Mouse (Mus musculus) urinary bladder, adult 2 months (tissue): ENCODE results near the gene Calb2. TPM values are rescaled to one million over a fixed set of nuclear protein-coding genes. Genes with fewer than 3 reads are reported as not detected.

Experiments
- DNase-seq: peaks from one replicate; pipeline ENCODE4 v3.0.0; 2022; ENCODE audit warnings: low spot score
- polyA plus RNA-seq: library from polyadenylated mRNA; depleted of rRNA; stranded (reverse); fragments of >200 nt; gene quantifications from 2 replicates; pipeline ENCODE4 v1.2.3, GENCODE M21; 2012; rRNA removed

Calb2 gene
- polyA plus RNA-seq, 1 experiment = 0.11 TPM

DNA sequence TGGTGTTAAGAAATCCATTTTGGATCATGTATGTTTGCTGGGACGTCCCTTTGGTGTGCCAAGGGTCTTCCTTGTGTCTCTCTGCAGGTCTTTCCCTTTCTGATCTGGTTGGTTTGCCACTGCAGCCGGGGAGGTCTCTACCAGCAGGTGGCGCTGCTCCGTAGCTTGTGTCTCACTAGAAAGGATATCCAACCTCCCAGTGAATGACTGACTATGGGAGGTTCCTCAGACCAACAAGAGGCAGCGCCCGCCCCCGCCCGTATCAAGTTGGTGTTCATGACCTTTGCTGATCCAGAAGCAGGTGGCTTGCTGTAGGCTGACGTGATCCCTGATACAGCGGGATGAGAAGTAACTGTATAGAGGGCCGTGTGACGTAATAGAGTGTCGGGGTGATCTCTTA lies 37.5 kb downstream of the Calb2 start:
- DNase-seq = peak; percentile 50

DNA sequence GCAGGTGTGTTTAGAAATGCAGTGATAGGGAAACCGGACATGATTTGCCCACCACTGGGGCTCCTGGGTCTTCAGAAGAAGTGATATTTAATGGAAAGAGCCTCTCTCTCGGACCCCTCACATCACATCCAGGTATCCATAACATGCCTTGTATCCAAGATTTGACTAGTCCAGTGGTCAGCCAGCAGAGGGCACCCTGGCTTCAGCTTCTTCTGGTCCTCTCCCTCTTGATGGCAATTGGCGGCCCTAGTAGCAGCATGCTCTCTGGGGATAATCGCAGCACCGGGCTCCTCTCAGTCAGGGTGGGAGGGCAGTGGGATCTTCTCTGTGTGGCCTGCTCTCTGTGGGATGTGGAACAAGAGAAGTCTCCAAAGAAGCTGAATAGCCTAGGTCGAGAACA lies 48.3 kb downstream of the Calb2 start:
- DNase-seq = no peak

DNA sequence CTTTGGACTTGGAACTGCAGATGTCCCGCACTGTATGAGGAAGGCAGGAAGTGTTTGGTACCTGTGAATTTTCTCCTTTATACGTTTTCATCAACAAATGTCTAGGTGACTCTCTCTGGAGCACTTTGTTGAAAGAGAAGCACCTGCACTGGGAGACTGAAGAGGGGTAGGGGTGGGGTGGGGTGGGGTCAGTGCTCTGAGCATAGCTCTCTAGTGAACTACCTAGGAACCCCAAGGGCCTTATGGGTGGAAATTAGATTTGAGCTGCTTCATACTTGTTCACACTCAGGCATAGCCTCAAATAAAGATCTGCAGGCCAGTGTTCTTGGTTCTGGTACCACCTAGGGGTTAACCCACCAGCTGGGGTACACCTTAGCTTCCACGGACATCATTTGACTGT lies 65.4 kb downstream of the Calb2 start, which contains the start of gene Gm17720:
Gene Gm17720 (minus strand): TSS at position 101 of the 400 bp plus-strand sequence.
- no peak for DNase-seq

DNA sequence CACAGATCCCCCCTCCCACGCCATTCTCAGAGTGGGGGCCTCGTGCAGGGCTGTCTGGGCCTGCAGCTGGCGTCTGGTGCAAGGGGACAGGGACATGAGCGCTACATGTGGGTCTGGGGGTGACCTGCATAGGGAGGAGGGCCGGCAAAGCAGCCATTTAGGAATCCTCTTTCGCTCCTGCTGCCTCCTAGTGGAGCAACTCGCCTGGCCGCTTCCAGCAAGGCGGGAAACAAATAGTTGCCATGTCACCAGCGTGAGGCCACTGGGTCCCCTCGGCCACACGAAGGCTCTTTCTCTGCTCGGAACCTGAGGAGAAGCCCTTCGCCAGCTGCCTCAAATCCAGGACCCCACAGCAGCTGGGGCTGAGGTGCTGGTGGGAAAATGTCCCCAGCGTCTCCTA lies 66.3 kb downstream of the Calb2 start:
- no peak for DNase-seq

- DNase-seq = no peak
These were observed 67.1 kb downstream of the Calb2 start, which contains the start of gene Gm21964 for GRCm38 (mm10) chr8:110100907-110101306. Gene Gm21964 (plus strand): TSS chr8:110101207.

- no peak for DNase-seq
These were observed 76.1 kb downstream of the Calb2 start for GRCm38 (mm10) chr8:110091869-110092268.

Other genes starting within 250 kb of the Calb2 start
- 10.2 and 10.6 TPM in 2 replicates for gene Marveld3, start 206.0 kb downstream of the Calb2 start, polyA plus RNA-seq
- 0.13 and 0.40 TPM in 2 replicates for gene Tat, start 177.8 kb downstream of the Calb2 start, polyA plus RNA-seq
- gene Chst4, start 128.5 kb downstream of the Calb2 start, polyA plus RNA-seq = 0.86 and 2.1 TPM in 2 replicates
- 6.7 and 8.3 TPM in 2 replicates for gene Zfp612, start 88.5 kb downstream of the Calb2 start, polyA plus RNA-seq
- not detected in 2 replicates for gene Gm21964, start 67.0 kb downstream of the Calb2 start, polyA plus RNA-seq
- gene Gm17720, start 65.5 kb downstream of the Calb2 start, polyA plus RNA-seq = not detected in 2 replicates
- gene Cmtr2, start 47.5 kb upstream of the Calb2 start, polyA plus RNA-seq = 5.2 and 5.5 TPM in 2 replicates
- gene Hydin, start 98.8 kb upstream of the Calb2 start, polyA plus RNA-seq = 0.01 and 0.07 TPM in 2 replicates